Mouse (Mus musculus) Patski (cell line): ENCODE measurements at regions not wholly inside any gene's neighbourhood (a gene's known extent, or its start where the extent isn't known, plus 50 kb on each side); places are given as distances from the start of the nearest gene placed in this dataset.

ENCODE experiments used
- ATAC-seq: fragments of 100-300 bp; one replicate; pipeline ENCODE4 v1.8.0; 2021
- CTCF ChIA-PET: fragments of 350-600 bp; sonication (Branson Sonifier 250); formaldehyde crosslinking; loops from one replicate; lab custom pipeline; 2022; ENCODE audit warnings: inconsistent platforms; lab: Charles Lee
- POLR2A ChIA-PET: fragments of 350-600 bp; sonication (Branson Sonifier 250); formaldehyde crosslinking; loops from one replicate; lab custom pipeline; 2022; ENCODE audit warnings: antibody characterized with exemption, inconsistent platforms; lab: Charles Lee
- DNase-seq: peaks from one replicate; pipeline ENCODE4 v3.0.0-alpha.2; 2011; ENCODE audit warnings: low read depth, low spot score
- H3K27me3 ChIP-seq: fragments of 371-371 bp; one replicate; pipeline ENCODE4 v1.5.1; 2021
- CTCF ChIP-seq: fragments of 100-300 bp; IDR thresholded peaks from one replicate; pipeline ENCODE4 v1.5.1; 2021
- in situ Hi-C: fragments of 300-500 bp; cut with MboI; formaldehyde crosslinking; loops from 3 replicates; pipeline ENCODE4 v1.11.1; 2018; ENCODE audit warnings: low pct_unique_long_range_greater_than_20kb, mixed read lengths

GRCm38 (mm10) chr10:48813796-48814195 lies 974.8 kb downstream of the Grik2 start:
- no peak for TF ChIP-seq CTCF
- H3K27me3 ChIP-seq = no peaks in the 10 kb centered on the region
- in situ Hi-C loops = no loop called here
- DNase-seq (no peak), ATAC-seq (no peak)
- POLR2A ChIA-PET = no interaction called here
- CTCF ChIA-PET = no interaction called here

DNA sequence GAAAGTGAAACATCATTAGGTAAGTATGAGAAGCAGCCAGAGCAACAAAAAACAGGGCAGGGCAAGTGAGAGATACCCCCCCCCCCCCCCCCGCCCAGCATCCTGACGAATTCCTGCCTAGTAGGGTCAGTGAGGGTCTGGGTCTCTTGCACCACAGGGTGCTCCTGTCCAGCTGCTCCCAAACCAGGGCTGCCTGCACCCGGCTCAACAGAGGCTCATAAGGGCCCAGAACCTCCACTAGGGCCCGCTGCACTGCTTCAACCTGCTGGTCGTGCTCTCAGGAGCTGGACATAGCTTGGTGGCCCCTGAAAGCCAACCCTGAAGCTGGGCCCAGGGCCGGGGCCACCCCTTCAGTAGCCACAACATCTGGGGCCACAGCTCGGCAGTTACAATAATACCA lies 978.4 kb downstream of the Grik2 start:
- TF ChIP-seq CTCF = no peak
- H3K27me3 ChIP-seq = no peaks in the 10 kb centered on the region
- ChIA-PET CTCF (no interaction called here), POLR2A (interaction anchor here (0.6 kb wide), 1 partner anchor 1538 kb away, joined by 3 read pairs; no protein-coding TSS in a partner anchor)
- ATAC-seq (no peak), DNase-seq (no peak)
- in situ Hi-C loops = no loop called here

- H3K27me3 ChIP-seq = no peaks in the 10 kb centered on the region
- in situ Hi-C loops = no loop called here
- DNase-seq (no peak), ATAC-seq (no peak)
- TF ChIP-seq CTCF = no peak
- POLR2A ChIA-PET = no interaction called here
- CTCF ChIA-PET = no interaction called here
Observed at GRCm38 (mm10) chr10:48769870-48770491, 1018.6 kb downstream of the Grik2 start.

- H3K27me3 ChIP-seq = no peaks in the 10 kb centered on the region
- DNase-seq (no peak), ATAC-seq (no peak)
- no peak for TF ChIP-seq CTCF
- ChIA-PET CTCF (no interaction called here), POLR2A (no interaction called here)
- in situ Hi-C loops = no loop called here
Observed at GRCm38 (mm10) chr10:48737936-48738335, 1050.6 kb downstream of the Grik2 start.

- H3K27me3 ChIP-seq = no peaks in the 10 kb centered on the region
- TF ChIP-seq CTCF = no peak
- ChIA-PET CTCF (no interaction called here), POLR2A (no interaction called here)
- ATAC-seq = no peak
- in situ Hi-C loops = no loop called here
- DNase-seq = no peak
Observed at GRCm38 (mm10) chr10:48736851-48737250, 1051.7 kb downstream of the Grik2 start.
